Mouse (Mus musculus): ENCODE results near the gene Spi1. TPM values are rescaled to one million over a fixed set of nuclear protein-coding genes. Genes with fewer than 3 reads are reported as not detected.
A peak's percentile ranks its signal among the peaks of the same experiment; 100 is the strongest.

Spi1 gene
- polyA plus RNA-seq, 1 experiment from 2014 or later = 1.7 TPM

DNA sequence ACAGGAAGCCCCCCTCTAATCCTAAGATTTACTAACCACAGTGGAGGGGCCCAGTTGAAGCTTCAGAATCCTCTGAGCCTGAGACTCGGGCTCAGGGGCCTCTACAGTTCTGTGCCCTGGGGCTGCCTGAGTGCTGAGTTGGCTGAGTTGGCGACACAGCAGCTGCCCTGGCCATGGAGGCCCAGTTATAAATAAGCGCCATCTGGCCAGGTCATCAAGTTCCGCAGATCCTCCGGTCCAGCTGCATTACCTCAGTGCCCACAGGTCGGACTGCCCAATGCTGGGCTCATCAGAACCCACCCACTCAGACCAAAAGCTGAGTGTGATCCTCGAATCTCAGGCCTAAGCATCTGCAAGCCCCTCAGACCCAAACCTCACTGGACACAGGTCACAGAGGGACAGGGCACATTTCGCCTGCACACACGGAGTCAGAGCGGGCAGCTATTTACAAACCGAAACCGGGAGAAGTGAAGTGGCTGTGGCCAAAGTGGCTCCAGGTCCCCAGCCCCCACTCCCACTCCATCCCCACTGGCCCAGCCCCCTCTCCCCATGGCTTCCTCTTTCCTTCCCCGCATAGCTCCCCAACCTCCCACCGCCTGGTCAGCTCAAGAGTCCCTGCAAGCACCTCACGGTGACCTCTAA is 2.1 kb downstream of the Spi1 start:
- Histone ChIP-seq H3K27me3 (ENCODE audit: control insufficient read depth, insufficient read depth, low read length) (no peaks in the 10 kb centered on the region), H3K4me2 (no peak overlapping the region), H3K4me3 (ENCODE audit: low read depth, low read length) (no peak overlapping the region), H3K9me3 (replicated peaks; ENCODE audit: control insufficient read depth, low read length) (no peaks in the 10 kb centered on the region), H3K9ac (ENCODE audit: low read depth, low read length) (no peak overlapping the region), H3K4me1 (ENCODE audit: control insufficient read depth, insufficient read depth, low read length) (no peaks in the 10 kb centered on the region), H3K36me3 (ENCODE audit: control insufficient read depth, insufficient read depth, low read length) (no peaks in the 10 kb centered on the region), H3K27ac (ENCODE audit: low read depth, low read length) (no peak overlapping the region)
- no peak for ATAC-seq (replicated peaks; ENCODE audit: insufficient number of reproducible peaks, low FRiP score, low TSS enrichment)
- WGBS (ENCODE audit: insufficient replicate concordance) = 75% methylated on average over 15 of the region's 15 CpGs

DNA sequence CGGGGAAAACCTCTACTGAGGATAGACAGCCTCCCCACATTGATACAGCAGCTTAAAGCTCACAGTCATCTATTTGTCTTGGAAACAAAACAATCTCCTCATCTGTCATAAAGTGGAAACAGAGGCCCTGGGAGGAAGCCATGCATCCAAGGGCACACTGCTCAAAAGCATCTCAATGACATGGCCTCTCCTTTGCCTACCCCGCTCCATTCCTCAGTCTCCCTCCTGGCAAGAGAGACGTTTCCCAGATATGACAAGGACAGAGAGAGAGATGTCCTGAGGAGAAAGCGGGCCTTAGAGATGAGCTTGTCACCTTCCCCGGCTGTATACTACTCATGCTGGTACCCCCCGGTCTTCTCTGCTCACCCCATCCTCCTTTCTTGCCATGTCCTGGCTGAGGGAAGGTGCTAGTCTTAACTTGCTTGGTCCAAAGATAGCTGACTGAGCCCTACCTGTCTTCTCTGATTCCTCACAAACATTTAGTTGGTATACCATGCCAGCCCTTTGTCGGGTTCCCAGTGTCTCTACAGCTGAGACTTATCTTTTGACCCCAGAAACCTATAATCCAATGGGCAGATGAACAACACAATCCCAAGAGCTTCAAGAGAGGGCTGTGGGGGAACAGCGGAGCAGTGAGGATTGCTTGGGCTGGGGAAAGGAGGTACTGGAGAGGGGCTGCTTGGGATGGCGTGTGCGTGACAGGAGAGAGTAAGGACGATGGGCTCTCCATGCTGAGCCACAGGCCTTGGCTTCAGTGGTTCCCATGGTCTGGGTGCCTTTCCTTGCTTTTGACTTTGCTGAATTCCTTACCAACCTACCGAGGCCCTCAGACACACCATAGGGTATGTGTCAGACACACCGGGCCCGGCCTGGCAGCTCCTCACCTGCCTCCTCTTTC is 3.6 kb downstream of the Spi1 start:
- H3K36me3 ChIP-seq (ENCODE audit: control insufficient read depth, insufficient read depth, low read length) = no peaks in the 10 kb centered on the region
- H3K4me1 ChIP-seq (ENCODE audit: control insufficient read depth, insufficient read depth, low read length) = no peaks in the 10 kb centered on the region
- no peak overlapping the region for H3K27ac ChIP-seq (ENCODE audit: low read depth, low read length)
- no peak overlapping the region for H3K4me2 ChIP-seq
- no peak overlapping the region for H3K9ac ChIP-seq (ENCODE audit: low read depth, low read length)
- no peaks in the 10 kb centered on the region for H3K27me3 ChIP-seq (ENCODE audit: control insufficient read depth, insufficient read depth, low read length)
- H3K9me3 ChIP-seq (replicated peaks; ENCODE audit: control insufficient read depth, low read length) = no peaks in the 10 kb centered on the region
- ATAC-seq (replicated peaks; ENCODE audit: insufficient number of reproducible peaks, low FRiP score, low TSS enrichment) = no peak
- 86% methylated on average over 14 of the region's 14 CpGs for WGBS (ENCODE audit: insufficient replicate concordance)
- H3K4me3 ChIP-seq (ENCODE audit: low read depth, low read length) = no peak overlapping the region

DNA sequence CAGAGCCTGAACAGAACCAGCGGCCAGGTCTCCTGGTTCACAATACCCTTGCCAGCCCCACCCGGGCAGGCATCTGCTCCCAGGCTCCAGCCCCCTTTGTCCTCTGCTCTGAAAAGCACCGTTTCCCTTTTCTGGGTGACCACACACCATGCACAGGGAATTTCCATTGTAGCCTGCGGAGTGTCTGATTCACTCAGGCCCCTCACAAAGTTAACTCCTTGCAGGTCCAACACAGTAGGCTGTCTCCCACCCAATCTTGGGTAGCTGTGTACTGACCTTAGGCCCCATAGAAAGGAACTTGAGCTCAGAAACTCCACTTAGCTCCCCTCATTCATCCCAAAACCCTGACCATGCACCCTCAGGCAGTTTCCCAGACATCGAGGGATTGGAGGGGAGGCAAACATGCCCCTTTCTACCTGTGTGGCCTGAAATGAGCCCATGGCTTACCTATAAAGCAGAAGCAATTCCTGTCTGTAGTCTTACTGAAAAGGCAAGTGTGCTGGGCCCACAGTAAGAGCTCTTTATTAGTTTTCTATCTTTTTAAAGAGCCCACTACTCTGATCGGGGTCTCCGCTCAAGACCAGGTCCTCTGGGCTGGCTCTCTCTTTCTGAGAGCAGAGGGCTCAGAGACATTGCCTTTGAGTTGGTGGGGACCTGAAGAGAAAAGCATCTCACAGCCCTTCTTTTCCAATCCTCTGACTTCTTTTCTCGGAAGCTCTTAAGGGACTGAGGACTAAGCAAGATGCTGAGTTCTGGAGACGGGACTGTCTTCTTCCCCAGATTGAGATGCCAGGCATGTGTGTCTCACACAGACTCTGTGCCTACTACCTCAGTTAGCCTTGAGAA is 4.4 kb downstream of the Spi1 start:
- Histone ChIP-seq H3K9ac (ENCODE audit: low read depth, low read length) (no peak overlapping the region), H3K27ac (ENCODE audit: low read depth, low read length) (no peak overlapping the region), H3K36me3 (ENCODE audit: control insufficient read depth, insufficient read depth, low read length) (no peaks in the 10 kb centered on the region), H3K27me3 (ENCODE audit: control insufficient read depth, insufficient read depth, low read length) (no peaks in the 10 kb centered on the region), H3K4me2 (no peak overlapping the region), H3K4me1 (ENCODE audit: control insufficient read depth, insufficient read depth, low read length) (no peaks in the 10 kb centered on the region), H3K9me3 (replicated peaks; ENCODE audit: control insufficient read depth, low read length) (no peaks in the 10 kb centered on the region), H3K4me3 (ENCODE audit: low read depth, low read length) (no peak overlapping the region)
- WGBS (ENCODE audit: insufficient replicate concordance) = 73% methylated on average over 9 of the region's 9 CpGs
- ATAC-seq (replicated peaks; ENCODE audit: insufficient number of reproducible peaks, low FRiP score, low TSS enrichment) = no peak

DNA sequence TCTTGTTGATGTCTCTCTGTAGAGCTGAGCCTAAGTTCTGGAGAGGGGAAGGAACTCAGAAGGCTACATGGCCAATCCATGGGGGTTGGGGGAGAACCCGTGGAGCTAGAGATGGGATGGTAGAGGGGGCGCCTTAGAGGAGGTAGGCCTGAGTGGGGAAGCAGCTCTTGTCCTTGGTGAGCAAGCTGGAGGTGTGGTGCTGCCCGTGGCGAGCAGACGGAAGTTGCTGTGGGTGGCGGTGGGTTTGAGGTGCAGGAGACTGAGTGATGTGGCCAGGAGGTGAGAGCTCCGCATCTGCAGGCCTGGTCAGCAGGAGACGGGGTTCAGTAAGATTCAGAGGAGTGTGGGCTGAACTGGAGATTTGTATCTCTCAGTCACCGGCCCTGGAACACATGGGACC is 5.3 kb downstream of the Spi1 start:
- Histone ChIP-seq H3K9ac (ENCODE audit: low read depth, low read length) (no peak overlapping the region), H3K36me3 (ENCODE audit: control insufficient read depth, insufficient read depth, low read length) (no peaks in the 10 kb centered on the region), H3K9me3 (replicated peaks; ENCODE audit: control insufficient read depth, low read length) (no peaks in the 10 kb centered on the region), H3K27me3 (ENCODE audit: control insufficient read depth, insufficient read depth, low read length) (no peaks in the 10 kb centered on the region), H3K4me2 (no peak overlapping the region), H3K4me3 (ENCODE audit: low read depth, low read length) (no peak overlapping the region), H3K27ac (ENCODE audit: low read depth, low read length) (no peak overlapping the region), H3K4me1 (ENCODE audit: control insufficient read depth, insufficient read depth, low read length) (no peaks in the 10 kb centered on the region)
- ATAC-seq (replicated peaks; ENCODE audit: insufficient number of reproducible peaks, low FRiP score, low TSS enrichment) = no peak
- WGBS (ENCODE audit: insufficient replicate concordance) = 78% methylated on average over 9 of the region's 9 CpGs

DNA sequence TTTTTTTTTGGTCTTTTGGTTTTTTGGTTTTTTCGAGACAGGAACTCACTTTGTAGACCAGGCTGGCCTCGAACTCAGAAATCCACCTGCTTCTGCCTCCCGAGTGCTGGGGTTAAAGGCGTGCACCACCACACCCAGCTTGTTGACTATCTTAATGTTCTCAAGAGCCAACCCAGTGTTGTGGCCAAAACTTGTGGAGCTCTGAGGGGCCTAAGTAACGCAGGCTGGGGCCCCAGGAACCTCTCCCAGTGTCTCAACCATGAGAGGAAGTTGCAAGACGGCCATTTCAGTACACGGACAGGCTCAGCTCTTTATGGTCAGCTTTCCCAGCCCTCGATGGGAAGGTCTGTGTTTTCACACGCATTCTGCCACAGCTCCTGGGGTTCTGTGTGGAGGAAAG is 6.8 kb downstream of the Spi1 start:
- 74% methylated on average over 9 of the region's 9 CpGs for WGBS (ENCODE audit: insufficient replicate concordance)
- Histone ChIP-seq H3K4me2 (no peak overlapping the region), H3K9ac (ENCODE audit: low read depth, low read length) (no peak overlapping the region), H3K9me3 (replicated peaks; ENCODE audit: control insufficient read depth, low read length) (no peaks in the 10 kb centered on the region), H3K27ac (ENCODE audit: low read depth, low read length) (no peak overlapping the region), H3K27me3 (ENCODE audit: control insufficient read depth, insufficient read depth, low read length) (no peaks in the 10 kb centered on the region), H3K4me3 (ENCODE audit: low read depth, low read length) (no peak overlapping the region), H3K4me1 (ENCODE audit: control insufficient read depth, insufficient read depth, low read length) (no peaks in the 10 kb centered on the region), H3K36me3 (ENCODE audit: control insufficient read depth, insufficient read depth, low read length) (no peaks in the 10 kb centered on the region)
- ATAC-seq (replicated peaks; ENCODE audit: insufficient number of reproducible peaks, low FRiP score, low TSS enrichment) = no peak

DNA sequence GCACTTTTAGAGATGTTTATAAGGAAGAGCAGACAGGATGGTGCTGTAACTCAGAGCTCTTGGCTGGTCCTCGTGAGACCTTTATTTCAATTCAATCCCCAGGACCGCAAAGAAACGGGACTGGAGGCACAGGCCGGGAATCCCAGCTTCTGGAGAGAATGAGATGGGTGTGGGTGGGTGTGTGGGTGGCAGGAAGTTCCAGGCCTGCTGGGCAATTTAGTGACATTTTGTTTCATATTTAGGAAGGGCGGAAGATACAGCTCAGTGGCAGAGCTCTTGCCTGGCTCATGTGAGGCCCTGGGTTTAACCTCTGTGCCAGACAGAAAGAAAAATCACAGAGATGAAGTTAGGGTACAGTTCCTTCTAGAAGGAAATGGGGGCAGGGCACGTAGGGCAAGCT is 8.0 kb downstream of the Spi1 start:
- no peak for ATAC-seq (replicated peaks; ENCODE audit: insufficient number of reproducible peaks, low FRiP score, low TSS enrichment)
- 75% methylated on average over 6 of the region's 6 CpGs for WGBS (ENCODE audit: insufficient replicate concordance)
- no peak overlapping the region for H3K27ac ChIP-seq (ENCODE audit: low read depth, low read length)
- H3K4me2 ChIP-seq = no peak overlapping the region
- no peak overlapping the region for H3K9ac ChIP-seq (ENCODE audit: low read depth, low read length)
- no peaks in the 10 kb centered on the region for H3K27me3 ChIP-seq (ENCODE audit: control insufficient read depth, insufficient read depth, low read length)
- no peaks in the 10 kb centered on the region for H3K9me3 ChIP-seq (replicated peaks; ENCODE audit: control insufficient read depth, low read length)
- H3K36me3 ChIP-seq (ENCODE audit: control insufficient read depth, insufficient read depth, low read length) = no peaks in the 10 kb centered on the region
- no peaks in the 10 kb centered on the region for H3K4me1 ChIP-seq (ENCODE audit: control insufficient read depth, insufficient read depth, low read length)
- H3K4me3 ChIP-seq (ENCODE audit: low read depth, low read length) = no peak overlapping the region

DNA sequence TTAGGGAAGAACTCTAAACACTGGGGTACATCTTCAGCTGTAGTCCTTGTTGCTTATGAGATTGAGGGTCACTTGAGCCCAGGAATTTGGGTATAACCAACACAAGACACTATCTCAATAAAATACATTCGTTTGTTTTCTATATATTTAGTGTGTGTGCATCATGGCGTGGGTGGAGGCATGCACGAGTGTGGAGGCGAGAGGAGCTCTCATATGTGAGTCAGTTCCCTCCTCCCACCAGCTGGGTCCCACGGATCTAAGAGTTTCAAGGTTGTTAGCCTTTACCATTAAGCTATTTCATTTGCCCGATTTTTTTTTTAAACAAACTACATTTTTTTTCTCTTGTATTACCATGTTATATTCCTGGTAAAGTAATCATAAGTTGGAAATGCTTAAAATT is 8.6 kb downstream of the Spi1 start:
- H3K9ac ChIP-seq (ENCODE audit: low read depth, low read length) = no peak overlapping the region
- WGBS (ENCODE audit: insufficient replicate concordance) = 73% methylated on average over 6 of the region's 6 CpGs
- H3K4me3 ChIP-seq (ENCODE audit: low read depth, low read length) = no peak overlapping the region
- H3K4me1 ChIP-seq (ENCODE audit: control insufficient read depth, insufficient read depth, low read length) = no peaks in the 10 kb centered on the region
- no peak overlapping the region for H3K27ac ChIP-seq (ENCODE audit: low read depth, low read length)
- no peaks in the 10 kb centered on the region for H3K36me3 ChIP-seq (ENCODE audit: control insufficient read depth, insufficient read depth, low read length)
- no peaks in the 10 kb centered on the region for H3K9me3 ChIP-seq (replicated peaks; ENCODE audit: control insufficient read depth, low read length)
- no peaks in the 10 kb centered on the region for H3K27me3 ChIP-seq (ENCODE audit: control insufficient read depth, insufficient read depth, low read length)
- ATAC-seq (replicated peaks; ENCODE audit: insufficient number of reproducible peaks, low FRiP score, low TSS enrichment) = no peak
- H3K4me2 ChIP-seq = no peak overlapping the region

DNA sequence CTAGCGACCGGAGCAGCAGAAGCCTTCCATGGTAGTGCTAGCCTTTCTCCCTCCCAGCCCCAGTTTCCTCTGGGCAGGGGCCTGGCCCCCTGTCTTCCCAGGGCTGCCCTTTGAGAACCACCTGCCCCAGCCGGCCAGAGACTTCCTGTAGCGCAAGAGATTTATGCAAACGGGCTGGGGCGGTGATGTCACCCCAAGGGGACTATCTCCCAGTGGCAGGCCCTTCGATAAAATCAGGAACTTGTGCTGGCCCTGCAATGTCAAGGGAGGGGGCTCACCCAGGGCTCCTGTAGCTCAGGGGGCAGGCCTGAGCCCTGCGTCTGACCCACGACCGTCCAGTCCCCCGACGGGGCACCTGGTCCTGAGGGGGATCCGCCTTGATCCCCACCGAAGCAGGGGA is 14.3 kb downstream of the Spi1 start:
- Histone ChIP-seq H3K9me3 (replicated peaks; ENCODE audit: control insufficient read depth, low read length) (no peaks in the 10 kb centered on the region), H3K4me3 (ENCODE audit: low read depth, low read length) (no peak overlapping the region), H3K27me3 (ENCODE audit: control insufficient read depth, insufficient read depth, low read length) (no peaks in the 10 kb centered on the region), H3K36me3 (ENCODE audit: control insufficient read depth, insufficient read depth, low read length) (no peaks in the 10 kb centered on the region), H3K4me1 (ENCODE audit: control insufficient read depth, insufficient read depth, low read length) (peaks cover 7% of the 10 kb centered on the region), H3K27ac (ENCODE audit: low read depth, low read length) (no peak overlapping the region), H3K9ac (ENCODE audit: low read depth, low read length) (peak overlapping the region; percentile 24; the same call in 1 of the 2 replicates), H3K4me2 (no peak overlapping the region; the same call in 1 of the 2 replicates)
- WGBS (ENCODE audit: insufficient replicate concordance) = 52% methylated on average over 14 of the region's 14 CpGs
- no peak for ATAC-seq (replicated peaks; ENCODE audit: insufficient number of reproducible peaks, low FRiP score, low TSS enrichment)
